In genomic region chr11:23078541-23078940, GRCm38 (mm10) we compare ENCODE assay signal across 29 mouse cellular contexts.
"Had no signal": no experiment of that assay in that cellular context is flagged by ENCODE, and none has a peak within 500 bp of the region (broad histone marks: within the 10 kb centered on the region; RNA-seq: fewer than 3 reads in every experiment).

No protein-coding gene starts in this region.

- ATAC-seq: forebrain, embryonic 13.5 days; forebrain, embryonic 14.5 days; forebrain, embryonic 15.5 days; forebrain, embryonic 16.5 days; forebrain, postnatal 0 days had no signal

- H3K4me1 ChIP-seq: embryonic facial prominence, embryonic 12.5 days; embryonic facial prominence, embryonic 15.5 days; forebrain, embryonic 12.5 days; forebrain, embryonic 13.5 days; forebrain, embryonic 15.5 days; heart, embryonic 10.5 days had no signal

- H3K27ac ChIP-seq: embryonic facial prominence, embryonic 10.5 days; embryonic facial prominence, embryonic 12.5 days; embryonic facial prominence, embryonic 13.5 days; embryonic facial prominence, embryonic 15.5 days; forebrain, embryonic 10.5 days; forebrain, embryonic 12.5 days; forebrain, embryonic 13.5 days; forebrain, embryonic 15.5 days; gastrocnemius, adult 2 months; heart, adult 2 months; heart, embryonic 10.5 days had no signal

- H3K36me3 ChIP-seq: embryonic facial prominence, embryonic 10.5 days; embryonic facial prominence, embryonic 12.5 days; embryonic facial prominence, embryonic 13.5 days; embryonic facial prominence, embryonic 15.5 days; forebrain, embryonic 10.5 days; forebrain, embryonic 12.5 days; forebrain, embryonic 15.5 days; heart, embryonic 10.5 days had no signal

- DNase-seq: cerebellum, adult 2 months; cerebellum, adult 8-10 months; cerebellum, adult 9-10 months; cerebellum, adult 9-11 months; cerebellum, postnatal 10 days; cerebellum, postnatal 14 days; cerebellum, postnatal 25 days; cerebellum, postnatal 36 days; embryo, embryonic 11 days; forebrain, postnatal 0 days; gastrocnemius, adult 2 months; gastrocnemius, postnatal 10 days; gastrocnemius, postnatal 14 days; gastrocnemius, postnatal 25 days; gastrocnemius, postnatal 36 days; heart, adult 18-20 months; heart, adult 2 months had no signal

- H3K27me3 ChIP-seq: embryonic facial prominence, embryonic 12.5 days; embryonic facial prominence, embryonic 13.5 days; embryonic facial prominence, embryonic 15.5 days; forebrain, embryonic 12.5 days; forebrain, embryonic 13.5 days; forebrain, embryonic 15.5 days had no signal

- H3K4me3 ChIP-seq: embryonic facial prominence, embryonic 10.5 days; embryonic facial prominence, embryonic 12.5 days; embryonic facial prominence, embryonic 13.5 days; embryonic facial prominence, embryonic 15.5 days; erythroblast, embryonic 14.5 days; forebrain, embryonic 10.5 days; forebrain, embryonic 12.5 days; forebrain, embryonic 13.5 days; forebrain, embryonic 15.5 days; gastrocnemius, adult 2 months; heart, adult 2 months; heart, embryonic 10.5 days had no signal

- H3K9me3 ChIP-seq: embryonic facial prominence, embryonic 10.5 days; embryonic facial prominence, embryonic 12.5 days; embryonic facial prominence, embryonic 13.5 days; embryonic facial prominence, embryonic 15.5 days; forebrain, embryonic 10.5 days; forebrain, embryonic 12.5 days; forebrain, embryonic 13.5 days; forebrain, embryonic 15.5 days; heart, embryonic 10.5 days had no signal

- H3K9ac ChIP-seq: embryonic facial prominence, embryonic 12.5 days; embryonic facial prominence, embryonic 13.5 days; embryonic facial prominence, embryonic 15.5 days; forebrain, embryonic 12.5 days; forebrain, embryonic 13.5 days; forebrain, embryonic 15.5 days; forebrain, postnatal 0 days had no signal

- H3K4me2 ChIP-seq: embryonic facial prominence, embryonic 12.5 days; embryonic facial prominence, embryonic 13.5 days; embryonic facial prominence, embryonic 15.5 days; forebrain, embryonic 12.5 days; forebrain, embryonic 13.5 days; forebrain, embryonic 15.5 days had no signal
